Mouse (Mus musculus) telencephalon, adult 2 months (tissue): ENCODE results near the gene Pdpn.

ENCODE experiments used
- DNase-seq: peaks from one replicate; pipeline ENCODE4 v3.0.0-alpha.2; 2011; ENCODE audit warnings: low read depth, low spot score

Gene Pdpn

DNA sequence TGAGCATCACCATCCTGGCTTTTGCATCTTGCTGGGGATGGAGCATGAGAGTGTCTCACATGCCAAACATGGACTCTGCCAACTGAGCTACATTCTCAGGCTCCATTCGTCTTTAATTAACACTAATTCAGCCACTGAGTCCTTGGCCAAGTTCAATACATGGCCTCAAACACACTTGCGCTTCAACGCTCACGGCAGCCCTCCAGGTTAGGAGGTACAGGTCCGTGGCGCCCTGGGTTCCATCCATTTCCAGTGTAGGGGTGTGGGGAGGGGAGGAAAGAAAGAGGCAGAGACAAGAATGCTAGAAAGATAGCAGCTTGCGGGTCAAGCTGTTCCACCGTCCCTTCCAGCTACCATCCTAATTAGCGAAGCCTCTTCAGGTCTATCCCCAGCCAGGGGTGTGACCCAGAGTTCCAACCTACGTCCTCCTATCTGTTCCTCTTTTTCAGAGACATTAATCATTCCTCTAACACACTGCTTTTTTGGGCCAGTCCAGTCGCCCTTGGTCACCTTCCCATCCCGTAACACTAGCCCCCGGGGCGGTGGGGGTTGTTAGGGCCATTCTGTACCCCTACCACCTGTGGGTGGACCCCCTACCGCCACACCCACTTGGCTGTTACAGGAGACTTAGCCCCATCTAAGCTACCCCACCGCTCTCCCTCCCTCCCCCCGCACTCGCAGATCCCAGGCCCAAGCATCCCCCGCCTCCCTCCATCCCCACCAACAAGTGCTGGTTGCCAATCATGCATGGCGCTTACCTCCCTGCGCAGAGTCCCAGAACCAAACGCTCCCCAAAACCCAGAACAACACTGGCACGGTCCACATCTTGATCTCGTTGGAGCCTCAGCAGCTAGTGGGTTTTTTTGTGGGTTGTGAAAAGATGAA is 691 bp downstream of the Pdpn start:
- no peak for DNase-seq

DNA sequence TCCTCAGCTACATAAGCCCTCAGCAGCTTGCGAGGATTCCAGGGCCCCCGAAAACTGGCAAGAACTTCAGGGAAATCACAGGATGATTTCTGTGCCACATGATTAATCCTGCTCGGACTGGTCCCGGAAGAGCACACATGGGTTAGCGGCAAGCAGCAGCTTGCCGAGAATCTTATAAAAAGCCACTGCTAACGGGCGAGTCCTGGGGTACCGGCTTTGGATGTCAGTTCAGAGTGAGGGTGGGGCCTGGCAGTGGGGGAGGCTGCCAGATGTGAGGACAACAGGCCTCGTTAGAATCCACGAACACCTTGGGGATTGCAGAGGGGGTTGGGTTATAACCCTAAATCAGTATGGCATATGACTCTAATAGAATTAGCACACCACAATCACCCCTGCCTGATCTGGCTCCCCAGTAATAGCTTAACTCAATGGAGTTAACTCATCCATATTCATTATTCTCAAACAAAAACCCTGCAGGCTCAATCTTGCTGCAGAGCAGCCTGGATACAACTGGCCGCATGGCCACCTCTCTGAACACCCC is 2.3 kb downstream of the Pdpn start:
- DNase-seq: no peak

DNA sequence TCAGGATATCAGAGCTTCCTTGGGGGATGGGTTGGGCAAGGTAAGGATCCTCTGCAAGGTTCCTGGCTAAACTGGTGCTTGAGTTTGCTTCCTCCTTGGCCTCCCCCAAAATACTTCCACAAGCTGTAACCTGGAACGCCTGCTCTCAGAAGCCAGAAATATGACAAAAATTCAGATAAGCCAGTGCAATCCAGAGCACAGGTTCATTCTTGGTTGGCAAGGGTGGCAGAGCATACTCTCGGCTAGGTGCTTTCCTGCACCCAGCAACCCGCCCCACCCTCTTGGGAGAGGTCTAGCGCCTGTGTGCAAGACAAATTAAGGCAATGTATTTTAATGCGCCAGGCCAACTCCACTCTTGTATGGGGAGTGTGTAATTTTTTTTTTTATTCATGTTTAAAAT is 3.2 kb downstream of the Pdpn start:
- no peak for DNase-seq

DNA sequence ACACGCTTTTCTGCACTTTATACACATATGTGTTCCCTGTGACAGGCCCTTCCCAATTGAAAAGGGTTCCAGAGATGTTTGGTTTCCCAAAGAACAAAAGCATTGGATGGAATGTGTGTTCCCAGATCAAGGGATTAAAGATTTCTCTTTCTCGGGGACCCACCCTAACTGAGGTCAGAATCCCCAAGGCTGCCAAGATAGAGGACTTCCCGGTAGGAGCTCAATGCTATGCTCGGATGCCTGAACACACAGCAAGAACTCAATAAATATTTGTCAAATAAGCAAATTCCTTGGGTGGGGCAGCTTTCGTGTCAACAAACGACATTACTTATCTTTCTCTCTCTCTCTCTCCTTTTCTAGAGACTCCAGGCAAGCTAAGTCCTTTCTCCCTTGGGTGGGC is 5.0 kb downstream of the Pdpn start:
- DNase-seq: no peak

DNA sequence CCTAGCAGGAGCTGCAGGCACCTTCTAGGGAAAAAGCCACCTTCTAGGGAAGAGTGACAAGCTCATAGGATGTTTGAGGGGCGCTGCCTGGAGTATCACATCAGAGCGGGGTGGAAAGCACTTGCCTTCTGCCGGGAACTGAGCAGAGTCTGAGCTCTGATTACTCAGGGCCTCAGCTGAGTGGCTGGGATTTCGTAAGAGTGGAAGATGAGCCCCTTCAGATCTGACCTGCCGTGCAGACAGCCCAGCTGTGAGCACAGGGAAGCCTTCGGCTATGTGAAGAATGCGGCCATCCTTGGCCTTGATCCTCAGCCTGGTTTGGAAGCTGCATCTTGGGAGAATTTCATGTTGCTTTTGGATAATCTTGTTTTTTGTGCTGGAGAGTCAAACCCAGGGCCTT is 10.5 kb downstream of the Pdpn start:
- DNase-seq: no peak

DNA sequence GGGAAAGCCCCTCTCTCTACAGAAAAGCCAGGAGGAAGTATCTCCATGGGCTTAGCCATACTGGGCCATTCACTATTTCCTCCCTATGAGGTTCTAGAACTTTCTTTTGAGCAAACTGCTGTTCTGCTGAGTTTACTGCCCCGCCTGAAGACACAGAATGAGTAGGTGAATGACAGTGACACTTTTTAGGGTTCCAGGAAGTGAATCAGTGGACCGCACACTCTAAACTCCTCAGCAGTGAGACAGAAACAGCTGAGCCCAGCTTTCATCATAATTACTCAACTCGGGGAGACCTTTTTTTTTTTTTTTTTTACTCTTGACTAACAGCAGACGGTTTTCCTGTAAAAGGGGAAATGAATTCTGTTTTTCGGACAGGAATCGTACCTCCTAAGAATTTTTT is 10.9 kb downstream of the Pdpn start:
- no peak for DNase-seq

DNA sequence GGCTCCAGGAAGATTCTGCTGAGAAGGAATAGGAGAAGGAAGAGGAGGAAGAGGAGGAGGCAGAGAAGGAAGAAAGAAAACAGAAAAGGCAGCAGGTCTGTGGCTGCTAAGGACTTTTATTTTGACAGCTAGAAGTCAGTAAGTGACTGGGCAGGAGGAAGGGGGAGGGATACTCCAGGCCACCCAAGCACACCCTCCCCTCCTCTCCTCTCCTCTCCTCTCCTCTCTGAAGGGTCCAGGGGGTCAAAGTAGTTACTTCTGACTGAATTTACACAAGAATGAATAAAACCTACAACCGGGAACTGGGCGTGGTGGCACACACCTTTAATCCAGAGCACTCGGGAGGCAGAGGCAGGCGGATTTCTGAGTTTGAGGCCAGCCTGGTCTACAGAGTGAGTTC is 12.3 kb downstream of the Pdpn start:
- DNase-seq: no peak

DNA sequence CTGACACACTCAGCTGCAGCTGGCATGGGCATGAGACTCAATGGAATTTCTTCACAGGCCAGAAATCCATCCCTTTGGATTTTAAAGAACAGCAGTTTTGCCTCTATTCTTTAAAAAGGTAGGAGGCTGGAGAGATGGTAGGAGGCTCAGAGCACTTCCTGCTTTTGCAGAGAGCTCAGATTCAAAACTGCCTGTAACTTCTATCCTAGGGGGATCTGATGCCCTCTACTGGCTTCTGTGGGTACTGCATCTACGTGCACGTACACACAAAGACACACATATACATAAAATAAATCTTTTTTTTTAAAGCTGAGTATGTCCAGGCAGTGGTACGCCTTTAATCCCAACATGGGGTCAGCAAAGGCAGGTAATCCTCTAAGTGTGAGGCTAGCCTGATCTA is 19.2 kb downstream of the Pdpn start:
- DNase-seq: no peak

GRCm38 (mm10) chr4:143279661-143280060 is 19.7 kb downstream of the Pdpn start:
- no peak for DNase-seq

GRCm38 (mm10) chr4:143279016-143279415 is 20.3 kb downstream of the Pdpn start:
- DNase-seq: no peak

- DNase-seq: peak; percentile 47
These were observed 20.9 kb downstream of the Pdpn start for GRCm38 (mm10) chr4:143278429-143278871.

DNA sequence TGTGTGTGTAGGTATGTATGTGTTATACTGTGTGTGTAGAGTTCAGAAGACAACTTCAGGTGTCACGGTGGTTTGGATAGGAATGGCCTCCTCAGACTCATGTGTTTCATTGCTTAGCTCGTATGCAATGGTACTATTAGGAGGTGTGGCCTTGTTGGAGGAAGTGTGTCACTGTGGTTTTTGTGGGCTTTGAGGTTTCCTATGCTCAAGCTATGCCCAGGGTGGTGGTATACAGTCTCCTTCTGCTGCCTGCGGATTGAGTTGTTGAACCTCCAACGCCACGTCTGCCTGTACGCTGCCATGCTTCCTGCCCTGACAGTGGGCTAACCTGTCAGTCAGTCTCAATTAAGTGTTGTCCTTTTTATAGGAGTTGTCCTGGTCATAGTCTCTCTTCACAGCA is 22.0 kb downstream of the Pdpn start:
- DNase-seq: no peak

GRCm38 (mm10) chr4:143271571-143271970 is 27.8 kb downstream of the Pdpn start:
- DNase-seq: no peak

DNA sequence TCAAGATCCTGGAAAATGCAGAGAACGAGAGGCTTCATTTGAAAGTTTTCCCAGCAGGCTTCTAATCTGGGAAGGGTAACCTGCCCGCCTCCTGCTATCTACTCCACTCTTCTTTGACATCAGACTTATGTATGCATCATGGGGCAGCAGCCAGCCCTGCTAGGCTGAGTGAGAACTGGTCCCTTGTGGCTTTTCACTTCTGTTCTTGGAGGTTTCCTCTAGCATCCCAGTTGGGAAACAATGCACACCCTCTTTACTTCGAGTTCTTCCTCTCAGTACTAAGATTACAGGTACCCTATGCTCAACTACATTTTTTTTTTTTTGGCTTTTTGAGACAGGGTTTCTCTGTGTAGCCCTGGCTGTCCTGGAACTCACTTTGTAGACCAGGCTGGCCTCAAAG is 28.5 kb downstream of the Pdpn start:
- DNase-seq: no peak

- no peak for DNase-seq
These were observed 36.7 kb downstream of the Pdpn start for GRCm38 (mm10) chr4:143262696-143263095.

- peak; percentile 28 for DNase-seq
These were observed 39.5 kb downstream of the Pdpn start for GRCm38 (mm10) chr4:143259718-143260349.

GRCm38 (mm10) chr4:143258517-143258916 is 40.8 kb downstream of the Pdpn start:
- no peak for DNase-seq

DNA sequence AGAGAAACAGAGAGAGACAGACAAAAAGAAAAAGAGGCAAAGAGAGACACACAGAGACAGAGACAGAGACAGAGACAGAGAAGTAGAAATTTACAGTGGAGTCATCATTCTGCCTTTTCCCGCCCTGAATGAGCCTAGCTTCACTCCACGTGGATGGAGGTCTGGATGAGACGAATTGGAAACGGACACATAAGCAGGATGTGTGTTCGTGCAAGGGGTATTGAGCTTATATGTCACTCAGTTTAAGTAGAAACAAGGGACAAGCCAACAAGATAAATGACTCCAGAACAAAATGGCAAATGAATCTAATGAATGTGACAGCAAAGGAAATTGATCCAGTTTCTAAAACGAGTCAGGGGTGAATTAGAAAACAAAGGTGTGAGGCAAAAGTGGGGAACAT is 41.4 kb downstream of the Pdpn start:
- DNase-seq: no peak

- no peak for DNase-seq
These were observed 43.8 kb downstream of the Pdpn start for GRCm38 (mm10) chr4:143255541-143255940.

- no peak for DNase-seq
These were observed 46.0 kb downstream of the Pdpn start for GRCm38 (mm10) chr4:143253356-143253755.

DNA sequence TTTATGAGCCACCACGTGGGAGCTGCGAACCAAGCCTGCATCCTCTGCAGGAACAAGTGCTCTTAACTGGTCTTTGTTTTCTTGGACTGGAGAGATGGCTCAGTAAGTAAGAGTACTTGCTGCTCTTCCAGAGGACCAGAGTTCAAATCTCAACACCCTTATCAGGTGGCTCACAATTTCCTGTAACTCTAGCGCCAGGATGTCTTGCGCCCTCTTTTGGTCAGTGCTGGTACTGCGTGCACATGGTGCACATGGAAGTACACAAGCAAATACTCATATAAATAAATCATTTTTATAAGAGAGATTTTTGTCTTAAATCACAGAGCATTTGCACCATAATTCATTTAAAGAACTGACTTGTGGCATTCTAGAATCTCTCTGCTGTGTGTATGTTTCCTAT is 51.3 kb downstream of the Pdpn start:
- DNase-seq: no peak

GRCm38 (mm10) chr4:143241294-143241693 is 58.1 kb downstream of the Pdpn start:
- no peak for DNase-seq
